Mouse (Mus musculus) midbrain, embryonic 13.5 days (tissue): ENCODE results near the gene Prnp. TPM values are rescaled to one million over a fixed set of nuclear protein-coding genes. Genes with fewer than 3 reads are reported as not detected.

Experiments
- ATAC-seq: fragments of 200-750 bp; cut with Nextera tagmentation; 2 replicates; pipeline ENCODE4 v1.8.0; 2017; ENCODE audit warnings: mild to moderate bottlenecking, moderate TSS enrichment, moderate library complexity
- H3K27ac ChIP-seq: fragments of 300-500 bp; sonication (generic); 2 replicates; pipeline ENCODE4 v1.5.1; 2015; ENCODE audit warnings: inconsistent platforms, mild to moderate bottlenecking, moderate library complexity
- H3K27me3 ChIP-seq: fragments of 300-500 bp; sonication (generic); 2 replicates; pipeline ENCODE4 v1.6.1; 2015; ENCODE audit warnings: mild to moderate bottlenecking, inconsistent platforms
- H3K36me3 ChIP-seq: fragments of 300-500 bp; sonication (generic); 2 replicates; pipeline ENCODE4 v1.6.1; 2015; ENCODE audit warnings: mild to moderate bottlenecking, inconsistent platforms
- H3K4me1 ChIP-seq: fragments of 300-500 bp; sonication (generic); replicated peaks from 2 replicates; pipeline ENCODE4 v1.6.1; 2015; ENCODE audit warnings: inconsistent platforms
- H3K4me2 ChIP-seq: fragments of 300-500 bp; sonication (generic); replicated peaks from 2 replicates; pipeline ENCODE4 v1.6.1; 2015; ENCODE audit warnings: moderate library complexity, mild to moderate bottlenecking, inconsistent platforms
- H3K4me3 ChIP-seq: fragments of 300-500 bp; sonication (generic); replicated peaks from 2 replicates; pipeline ENCODE4 v1.5.1; 2015; ENCODE audit warnings: mild to moderate bottlenecking, inconsistent platforms
- H3K9ac ChIP-seq: fragments of 300-500 bp; sonication (generic); replicated peaks from 2 replicates; pipeline ENCODE4 v1.6.1; 2015; ENCODE audit warnings: mild to moderate bottlenecking, inconsistent platforms
- H3K9me3 ChIP-seq: fragments of 300-500 bp; sonication (generic); 2 replicates; pipeline ENCODE4 v1.6.1; 2016; ENCODE audit warnings: mild to moderate bottlenecking, inconsistent platforms
- WGBS: fragments of 180-500 bp; shearing (Covaris S2); methylation state at CpG from one replicate; pipeline ENCODE4 v1.1.7; 2015; 5-methylcytosine and 5-hydroxymethylcytosine counted together
- polyA plus RNA-seq: library from polyadenylated mRNA; unstranded; fragments of >200 nt; fragmentation: Nextera tagmentation; extraction: Ambion mirVana; gene quantifications from 2 replicates; pipeline ENCODE4 v1.2.1, GENCODE M21; 2015

Prnp gene
- polyA plus RNA-seq, 1 experiment from 2014 or later, result 109 TPM

- Histone ChIP-seq H3K36me3 (no peaks in the 10 kb centered on the region), H3K4me2 (peak overlapping the region; percentile 41), H3K4me1 (peaks cover 27% of the 10 kb centered on the region), H3K4me3 (0 out of 2 replicates have a peak overlapping the region, but pooled peaks have one; percentile 2), H3K9me3 (no peaks in the 10 kb centered on the region), H3K27ac (no peak overlapping the region), H3K9ac (peak overlapping the region; percentile 25; the same call in 1 of the 2 replicates), H3K27me3 (peaks cover 51% of the 10 kb centered on the region)
- no peak for ATAC-seq
- 20% methylated on average over 29 of the region's 29 CpGs for WGBS
These were observed 43.3 kb downstream of the Prnp start for GRCm38 (mm10) chr2:131952961-131953538.

- ATAC-seq, result no peak
- H3K9ac ChIP-seq, result peak overlapping the region; percentile 25; the same call in 1 of the 2 replicates
- WGBS, result 91% methylated on average over 4 of the region's 4 CpGs
- no peaks in the 10 kb centered on the region for H3K9me3 ChIP-seq
- H3K4me1 ChIP-seq, result peaks cover 27% of the 10 kb centered on the region
- no peak overlapping the region for H3K27ac ChIP-seq
- H3K4me3 ChIP-seq, result 0 out of 2 replicates have a peak overlapping the region, but pooled peaks have one; percentile 2
- peak overlapping the region; percentile 41; the same call in 1 of the 2 replicates for H3K4me2 ChIP-seq
- H3K36me3 ChIP-seq, result no peaks in the 10 kb centered on the region
- H3K27me3 ChIP-seq, result peaks cover 51% of the 10 kb centered on the region
These were observed 44.0 kb downstream of the Prnp start for GRCm38 (mm10) chr2:131953711-131954110.

- peak overlapping the region; percentile 64 for H3K4me2 ChIP-seq
- H3K9me3 ChIP-seq, result no peaks in the 10 kb centered on the region
- H3K27me3 ChIP-seq, result peaks cover 51% of the 10 kb centered on the region
- H3K4me1 ChIP-seq, result peaks cover 27% of the 10 kb centered on the region
- ATAC-seq, result peak; percentile 38
- H3K4me3 ChIP-seq, result peak overlapping the region; percentile 41
- 62% methylated on average over 9 of the region's 9 CpGs for WGBS
- no peak overlapping the region for H3K27ac ChIP-seq
- H3K9ac ChIP-seq, result no peak overlapping the region
- H3K36me3 ChIP-seq, result no peaks in the 10 kb centered on the region
These were observed 45.1 kb downstream of the Prnp start for GRCm38 (mm10) chr2:131954835-131955234.

- peak; percentile 74 for ATAC-seq
- 5% methylated on average over 17 of the region's 17 CpGs for WGBS
- Histone ChIP-seq H3K27ac (no peak overlapping the region), H3K4me1 (peaks cover 27% of the 10 kb centered on the region), H3K4me3 (peak overlapping the region; percentile 41), H3K27me3 (peaks cover 50% of the 10 kb centered on the region), H3K9me3 (no peaks in the 10 kb centered on the region), H3K36me3 (no peaks in the 10 kb centered on the region), H3K9ac (no peak overlapping the region; the same call in 1 of the 2 replicates), H3K4me2 (peak overlapping the region; percentile 64)
These were observed 45.5 kb downstream of the Prnp start for GRCm38 (mm10) chr2:131955264-131955663.

GRCm38 (mm10) chr2:131956336-131957256 is 46.9 kb downstream of the Prnp start:
- H3K4me2 ChIP-seq, result no peak overlapping the region
- H3K4me1 ChIP-seq, result peaks cover 21% of the 10 kb centered on the region
- ATAC-seq, result no peak
- H3K36me3 ChIP-seq, result no peaks in the 10 kb centered on the region
- H3K27me3 ChIP-seq, result peaks cover 39% of the 10 kb centered on the region
- H3K9ac ChIP-seq, result no peak overlapping the region
- H3K27ac ChIP-seq, result no peak overlapping the region
- no peaks in the 10 kb centered on the region for H3K9me3 ChIP-seq
- 84% methylated on average over 7 of the region's 7 CpGs for WGBS
- no peak overlapping the region for H3K4me3 ChIP-seq

- 59% methylated on average over 9 of the region's 9 CpGs for WGBS
- peaks cover 19% of the 10 kb centered on the region for H3K4me1 ChIP-seq
These were observed 48.0 kb downstream of the Prnp start for GRCm38 (mm10) chr2:131957731-131958222.

GRCm38 (mm10) chr2:131961671-131962070 is 51.9 kb downstream of the Prnp start:
- Histone ChIP-seq H3K9ac (no peak overlapping the region), H3K27ac (no peak overlapping the region)
- WGBS, result 70% methylated on average over 2 of the region's 2 CpGs

More at GRCm38 (mm10) chr2:131957731-131958222, 48.0 kb downstream of the Prnp start:
- Histone ChIP-seq H3K9ac (no peak overlapping the region), H3K4me2 (no peak overlapping the region), H3K9me3 (no peaks in the 10 kb centered on the region), H3K27ac (no peak overlapping the region), H3K4me3 (no peak overlapping the region), H3K27me3 (peaks cover 27% of the 10 kb centered on the region), H3K36me3 (no peaks in the 10 kb centered on the region)
- ATAC-seq, result no peak

GRCm38 (mm10) chr2:131970597-131970996 is 60.9 kb downstream of the Prnp start:
- Histone ChIP-seq H3K9ac (no peak overlapping the region), H3K36me3 (no peaks in the 10 kb centered on the region), H3K27me3 (no peaks in the 10 kb centered on the region), H3K4me1 (no peaks in the 10 kb centered on the region), H3K9me3 (no peaks in the 10 kb centered on the region), H3K4me3 (no peak overlapping the region), H3K27ac (no peak overlapping the region), H3K4me2 (no peak overlapping the region)
- WGBS, result 94% methylated on average over 2 of the region's 2 CpGs
- ATAC-seq, result no peak

More at GRCm38 (mm10) chr2:131961671-131962070, 51.9 kb downstream of the Prnp start:
- Histone ChIP-seq H3K27me3 (no peaks in the 10 kb centered on the region), H3K4me2 (no peak overlapping the region), H3K4me3 (no peak overlapping the region), H3K9me3 (no peaks in the 10 kb centered on the region), H3K36me3 (no peaks in the 10 kb centered on the region), H3K4me1 (no peaks in the 10 kb centered on the region)
- ATAC-seq, result no peak

GRCm38 (mm10) chr2:131971098-131971497 is 61.4 kb downstream of the Prnp start:
- no peaks in the 10 kb centered on the region for H3K4me1 ChIP-seq
- no peak overlapping the region for H3K4me3 ChIP-seq
- 75% methylated on average over 4 of the region's 4 CpGs for WGBS
- no peak overlapping the region for H3K4me2 ChIP-seq
- H3K9me3 ChIP-seq, result no peaks in the 10 kb centered on the region
- H3K27me3 ChIP-seq, result no peaks in the 10 kb centered on the region
- no peak overlapping the region for H3K27ac ChIP-seq
- ATAC-seq, result no peak
- H3K9ac ChIP-seq, result no peak overlapping the region
- no peaks in the 10 kb centered on the region for H3K36me3 ChIP-seq

GRCm38 (mm10) chr2:131976663-131977062 is 66.9 kb downstream of the Prnp start:
- Histone ChIP-seq H3K4me2 (no peak overlapping the region), H3K4me3 (no peak overlapping the region), H3K9me3 (no peaks in the 10 kb centered on the region), H3K36me3 (no peaks in the 10 kb centered on the region), H3K4me1 (no peaks in the 10 kb centered on the region), H3K9ac (no peak overlapping the region), H3K27me3 (no peaks in the 10 kb centered on the region), H3K27ac (no peak overlapping the region)
- no peak for ATAC-seq
- WGBS, result 75% methylated on average over 3 of the region's 3 CpGs

- 45% methylated on average over 9 of the region's 9 CpGs for WGBS
- Histone ChIP-seq H3K27ac (no peak overlapping the region), H3K27me3 (no peaks in the 10 kb centered on the region), H3K4me1 (no peaks in the 10 kb centered on the region), H3K9ac (no peak overlapping the region), H3K4me3 (no peak overlapping the region), H3K9me3 (no peaks in the 10 kb centered on the region), H3K4me2 (no peak overlapping the region), H3K36me3 (no peaks in the 10 kb centered on the region)
- no peak for ATAC-seq
These were observed 71.1 kb downstream of the Prnp start for GRCm38 (mm10) chr2:131980866-131981265.
